Mouse (Mus musculus) lung, postnatal 0 days (tissue): Measurements from ENCODE around the gene Stk31. TPM values are rescaled to one million over a fixed set of nuclear protein-coding genes. Genes with fewer than 3 reads are reported as not detected.

Experiments used
- ATAC-seq: fragments of 200-750 bp; cut with Nextera tagmentation; 2 replicates; pipeline ENCODE4 v1.8.0; 2017; ENCODE audit warnings: moderate library complexity
- DNase-seq: peaks from one replicate; pipeline ENCODE4 v3.0.0-alpha.2; 2016; ENCODE audit warnings: low spot score
- H3K27ac ChIP-seq: fragments of 300-500 bp; sonication (generic); 2 replicates; pipeline ENCODE4 v1.5.1; 2014; ENCODE audit warnings: antibody characterized with exemption, mild to moderate bottlenecking, low read length, mixed read lengths
- H3K27me3 ChIP-seq: fragments of 300-500 bp; sonication (generic); replicated peaks from 2 replicates; pipeline ENCODE4 v1.6.1; 2014; ENCODE audit warnings: low read length, mixed read lengths; ENCODE audit not compliant: insufficient read depth
- H3K36me3 ChIP-seq: fragments of 300-500 bp; sonication (generic); 2 replicates; pipeline ENCODE4 v1.6.1; 2014; ENCODE audit warnings: low read length, mixed read lengths; ENCODE audit not compliant: insufficient read depth
- H3K4me1 ChIP-seq: fragments of 300-500 bp; sonication (generic); 2 replicates; pipeline ENCODE4 v1.6.1; 2014; ENCODE audit warnings: antibody characterized with exemption, low read depth, low read length, mixed read lengths; ENCODE audit not compliant: insufficient read depth
- H3K4me2 ChIP-seq: fragments of 300-500 bp; sonication (generic); replicated peaks from 2 replicates; pipeline ENCODE4 v1.6.1; 2014; ENCODE audit warnings: low read depth, mild to moderate bottlenecking, low read length, moderate library complexity, mixed read lengths
- H3K4me3 ChIP-seq: fragments of 300-500 bp; sonication (generic); 2 replicates; pipeline ENCODE4 v1.5.1; 2014; ENCODE audit warnings: low read depth, low read length
- H3K9ac ChIP-seq: fragments of 300-500 bp; sonication (generic); replicated peaks from 2 replicates; pipeline ENCODE4 v1.6.1; 2014; ENCODE audit warnings: low read depth, mild to moderate bottlenecking
- H3K9me3 ChIP-seq: fragments of 300-500 bp; sonication (generic); 2 replicates; pipeline ENCODE4 v1.6.1; 2016; ENCODE audit warnings: low read length, mixed read lengths
- CTCF ChIP-seq: IDR thresholded peaks from 2 replicates; pipeline ENCODE4 v1.5.1; 2016; ENCODE audit warnings: antibody characterized with exemption, mild to moderate bottlenecking
- EP300 ChIP-seq: IDR thresholded peaks from 2 replicates; pipeline ENCODE4 v1.6.1; 2016; ENCODE audit warnings: antibody characterized with exemption, mild to moderate bottlenecking, control low read depth
- WGBS: fragments of 180-500 bp; shearing (Covaris S2); extraction: QIAGEN DNeasy Blood & Tissue Kit; methylation state at CpG from one replicate; pipeline ENCODE4 v1.1.7; 2014; 5-methylcytosine and 5-hydroxymethylcytosine counted together
- polyA plus RNA-seq: library from polyadenylated mRNA; unstranded; fragments of >200 nt; fragmentation: Nextera tagmentation; extraction: Ambion mirVana; gene quantifications from 2 replicates; pipeline ENCODE4 v1.2.1, GENCODE M21; 2015

The Stk31 gene
- polyA plus RNA-seq, 1 experiment from 2014 or later: not detected

DNA sequence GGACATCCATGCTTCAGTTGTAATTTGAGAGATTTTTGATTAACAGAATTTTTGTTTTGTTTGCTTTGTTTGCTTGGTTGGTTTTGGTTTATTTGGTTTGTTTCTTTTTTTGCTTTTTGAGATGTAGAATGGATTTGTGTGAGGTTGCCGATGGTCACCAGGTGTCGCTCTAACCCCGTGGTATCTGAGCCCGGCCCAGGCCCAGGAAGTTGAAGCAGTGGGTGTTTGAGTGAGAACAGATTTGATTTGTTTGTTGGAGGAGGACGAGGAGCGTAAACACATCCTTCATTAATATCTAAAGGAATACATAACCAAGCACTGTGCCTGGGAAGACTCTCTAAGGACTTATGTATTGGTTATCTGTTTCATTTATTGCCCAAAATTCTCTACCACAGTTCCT is 123.6 kb downstream of the Stk31 start:
- no peak for ATAC-seq
- WGBS: 1% methylated on average over 6 of the region's 6 CpGs

More for the DNA sequence above, 123.6 kb downstream of the Stk31 start:
- Histone ChIP-seq H3K27me3 (no peaks in the 10 kb centered on the region), H3K4me3 (no peak overlapping the region), H3K9me3 (no peaks in the 10 kb centered on the region), H3K4me1 (no peaks in the 10 kb centered on the region), H3K36me3 (no peaks in the 10 kb centered on the region), H3K27ac (no peak overlapping the region), H3K4me2 (no peak overlapping the region), H3K9ac (no peak overlapping the region)
- DNase-seq: peak; percentile 69
- no peak for TF ChIP-seq EP300
- peak; percentile 86 for TF ChIP-seq CTCF

Other genes with a start within 250 kb of the Stk31 start
- gene Igf2bp3, start 180.6 kb upstream of the Stk31 start, polyA plus RNA-seq: 20.8 and 23.7 TPM in 2 replicates
- gene Tra2a, start 131.6 kb upstream of the Stk31 start, polyA plus RNA-seq: 45.3 and 72.6 TPM in 2 replicates
- gene Ccdc126, start 76.3 kb upstream of the Stk31 start, polyA plus RNA-seq: 14.8 and 15.4 TPM in 2 replicates
- 17.0 and 20.5 TPM in 2 replicates for gene Fam221a, start 27.9 kb upstream of the Stk31 start, polyA plus RNA-seq